Mouse (Mus musculus) stomach, embryonic 16.5 days (tissue): ENCODE measurements around the gene Slc25a30. TPM values are rescaled to one million over a fixed set of nuclear protein-coding genes. Genes with fewer than 3 reads are reported as not detected.
"Not testable (repeated sequence)": the region's sequence is repeated elsewhere in the genome, so short reads cannot be mapped to it uniquely, and the experiment has no call there.

Experiments used
- ATAC-seq: fragments of 200-750 bp; cut with Nextera tagmentation; 2 replicates; pipeline ENCODE4 v1.8.0; 2017; ENCODE audit warnings: moderate number of reproducible peaks, moderate TSS enrichment; ENCODE audit not compliant: insufficient read depth, low FRiP score
- H3K27ac ChIP-seq: fragments of 300-500 bp; sonication (generic); 2 replicates; pipeline ENCODE4 v1.5.1; 2014; ENCODE audit warnings: low read length
- H3K27me3 ChIP-seq: fragments of 300-500 bp; sonication (generic); 2 replicates; pipeline ENCODE4 v1.6.1; 2014; ENCODE audit warnings: low read length, control low read depth, mixed read lengths; ENCODE audit not compliant: control insufficient read depth, insufficient read depth
- H3K36me3 ChIP-seq: fragments of 300-500 bp; sonication (generic); 2 replicates; pipeline ENCODE4 v1.6.1; 2014; ENCODE audit warnings: low read length; ENCODE audit not compliant: control insufficient read depth, insufficient read depth
- H3K4me1 ChIP-seq: fragments of 300-500 bp; sonication (generic); 2 replicates; pipeline ENCODE4 v1.6.1; 2014; ENCODE audit warnings: low read length, control low read depth, mixed read lengths; ENCODE audit not compliant: control insufficient read depth, insufficient read depth
- H3K4me2 ChIP-seq: fragments of 300-500 bp; sonication (generic); 2 replicates; pipeline ENCODE4 v1.6.1; 2014; ENCODE audit warnings: low read depth, low read length, mixed read lengths
- H3K4me3 ChIP-seq: fragments of 300-500 bp; sonication (generic); replicated peaks from 2 replicates; pipeline ENCODE4 v1.5.1; 2014; ENCODE audit warnings: mild to moderate bottlenecking, low read length
- H3K9ac ChIP-seq: fragments of 300-500 bp; sonication (generic); 2 replicates; pipeline ENCODE4 v1.6.1; 2014; ENCODE audit warnings: low read length
- H3K9me3 ChIP-seq: fragments of 300-500 bp; sonication (generic); replicated peaks from 2 replicates; pipeline ENCODE4 v1.6.1; 2016; ENCODE audit warnings: low read length, control low read depth; ENCODE audit not compliant: control insufficient read depth
- WGBS: fragments of 180-500 bp; shearing (Covaris S2); extraction: QIAGEN DNeasy Blood & Tissue Kit; methylation state at CpG from one replicate; pipeline ENCODE4 v1.1.7; 2014; 5-methylcytosine and 5-hydroxymethylcytosine counted together
- polyA plus RNA-seq: library from polyadenylated mRNA; unstranded; fragments of >200 nt; fragmentation: Nextera tagmentation; extraction: Ambion mirVana; gene quantifications from 2 replicates; pipeline ENCODE4 v1.2.1, GENCODE M21; 2015

The Slc25a30 gene
- polyA plus RNA-seq, result 2.2 TPM in 2 replicates

DNA sequence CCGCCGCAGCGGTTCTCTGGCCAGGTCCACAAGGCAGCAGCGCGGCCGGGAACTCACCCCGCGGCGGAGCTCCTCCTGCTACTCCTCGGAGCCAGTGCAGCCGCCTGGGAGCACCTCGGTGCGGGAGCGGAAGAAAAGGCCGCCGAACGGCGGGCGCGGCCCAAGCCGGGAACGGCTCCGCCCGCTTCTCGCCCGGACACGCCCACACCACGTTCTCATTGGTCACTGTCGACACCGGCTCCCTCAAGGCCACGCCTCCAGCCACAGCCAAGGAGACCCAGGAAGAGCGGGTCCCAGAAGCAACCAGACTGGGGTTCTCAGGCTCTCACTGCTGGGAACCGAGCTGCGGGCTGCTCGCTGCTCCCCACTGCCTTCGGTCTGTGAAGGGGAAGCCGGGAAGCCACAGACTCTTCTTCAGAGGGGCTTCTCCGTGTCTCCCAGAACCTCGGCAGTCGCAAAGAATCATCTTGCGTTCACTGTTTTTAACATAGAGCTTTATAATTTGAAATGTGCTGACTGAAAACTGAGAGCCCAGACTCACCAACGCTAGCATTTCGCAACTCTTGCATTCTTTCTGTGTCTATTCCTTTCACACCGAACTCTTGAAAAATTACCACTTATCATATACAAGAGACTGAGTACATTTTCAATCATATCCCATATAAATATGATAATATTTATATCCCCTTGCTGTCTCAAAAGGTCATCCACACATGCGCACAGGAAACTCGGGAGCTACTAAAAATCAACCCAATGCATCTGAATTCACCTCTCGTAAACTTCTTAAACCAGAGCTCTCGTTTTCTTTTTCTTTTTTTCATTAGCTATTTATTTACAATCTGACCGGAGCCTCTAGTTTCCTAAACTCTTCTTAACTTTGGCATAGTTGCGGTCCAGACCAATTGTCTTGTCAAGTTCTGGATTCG lies at the start of gene Slc25a30:
TSS of gene Slc25a30 (minus strand) at position 170 of the 926 bp plus-strand sequence.
- peak within 1 kb of the TSS; percentile 74 for H3K9ac ChIP-seq
- peak within 1 kb of the TSS; percentile 55; the same call in 1 of the 2 replicates for H3K27ac ChIP-seq
- H3K4me1 ChIP-seq, result no peaks in the 10 kb centered on the region
- peak; percentile 100 for ATAC-seq
- peak within 1 kb of the TSS; percentile 60 for H3K4me3 ChIP-seq
- H3K9me3 ChIP-seq, result no peaks in the 10 kb centered on the region
- WGBS, result 5% methylated on average over 50 of the region's 51 CpGs
- no peaks in the 10 kb centered on the region for H3K36me3 ChIP-seq
- peaks cover 3% of the 10 kb centered on the region; the same call in 1 of the 2 replicates for H3K27me3 ChIP-seq
- H3K4me2 ChIP-seq, result peak within 1 kb of the TSS; percentile 77

DNA sequence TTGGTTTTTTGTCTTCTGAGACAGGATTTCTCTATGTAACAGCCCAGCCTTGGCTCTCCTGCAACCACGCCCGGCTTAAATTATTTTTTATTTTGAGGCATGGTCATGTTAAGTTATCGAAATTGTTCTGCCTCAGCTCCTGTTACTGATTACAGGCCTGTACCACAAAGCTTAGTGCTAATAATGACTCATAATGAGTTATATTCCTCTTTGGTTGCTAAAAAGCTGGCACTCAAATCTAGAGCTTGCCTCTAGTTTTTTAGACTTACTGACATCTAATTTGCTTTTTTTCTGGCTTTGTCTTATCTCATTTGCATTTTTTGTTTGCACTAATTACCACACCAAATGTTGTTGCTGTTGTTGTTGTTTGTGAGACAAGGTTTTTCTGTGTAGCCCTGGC lies 49.7 kb upstream of the Slc25a30 start:
- Histone ChIP-seq H3K4me2 (no peak overlapping the region), H3K9ac (no peak overlapping the region), H3K4me1 (peaks cover 22% of the 10 kb centered on the region; the same call in 1 of the 2 replicates), H3K9me3 (no peaks in the 10 kb centered on the region), H3K36me3 (no peaks in the 10 kb centered on the region), H3K27me3 (no peaks in the 10 kb centered on the region), H3K4me3 (no peak overlapping the region), H3K27ac (peak overlapping the region; percentile 48; the same call in 1 of the 2 replicates)
- WGBS, result 80% methylated on average over 3 of the region's 3 CpGs
- no peak for ATAC-seq

DNA sequence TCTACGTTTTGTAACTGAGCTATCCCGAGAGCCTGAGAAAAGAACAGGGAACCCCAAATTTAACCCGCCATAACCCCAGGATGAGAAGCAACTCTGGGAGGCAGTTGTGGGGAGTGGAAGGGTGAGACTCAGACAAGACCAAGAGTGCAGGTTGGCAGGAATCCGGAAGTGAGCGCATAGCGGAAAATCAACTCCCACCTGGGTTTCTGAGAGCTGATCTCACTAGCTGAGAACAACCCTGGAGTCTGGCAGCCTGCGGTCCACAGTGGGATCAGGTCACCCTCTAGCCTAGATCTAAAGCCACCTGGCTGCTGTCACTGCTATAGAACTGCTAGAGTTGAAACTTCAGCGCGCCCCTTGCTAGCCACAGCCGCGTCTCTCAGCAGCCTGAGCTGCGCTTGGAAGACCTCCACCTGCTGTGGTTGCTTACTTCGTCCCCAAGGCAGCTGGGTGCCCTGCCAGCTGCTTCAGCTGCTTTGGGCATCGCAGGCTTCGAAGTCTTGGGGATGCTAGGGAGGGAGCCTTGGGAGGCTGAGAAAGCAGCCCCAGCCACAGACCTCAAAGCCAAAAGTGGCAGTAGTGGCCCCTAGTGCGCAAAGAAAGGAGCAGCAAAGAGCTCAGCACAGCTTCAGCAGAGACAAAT lies 48.0 kb upstream of the Slc25a30 start:
- no peaks in the 10 kb centered on the region for H3K36me3 ChIP-seq
- WGBS, result 1% methylated on average over 16 of the region's 16 CpGs
- H3K9me3 ChIP-seq, result no peaks in the 10 kb centered on the region
- peak; percentile 61 for ATAC-seq
- H3K9ac ChIP-seq, result peak overlapping the region; percentile 80
- peak overlapping the region; percentile 99 for H3K27ac ChIP-seq
- no peaks in the 10 kb centered on the region for H3K27me3 ChIP-seq
- peak overlapping the region; percentile 60 for H3K4me3 ChIP-seq
- peak overlapping the region; percentile 97 for H3K4me2 ChIP-seq
- H3K4me1 ChIP-seq, result peaks cover 22% of the 10 kb centered on the region; the same call in 1 of the 2 replicates

DNA sequence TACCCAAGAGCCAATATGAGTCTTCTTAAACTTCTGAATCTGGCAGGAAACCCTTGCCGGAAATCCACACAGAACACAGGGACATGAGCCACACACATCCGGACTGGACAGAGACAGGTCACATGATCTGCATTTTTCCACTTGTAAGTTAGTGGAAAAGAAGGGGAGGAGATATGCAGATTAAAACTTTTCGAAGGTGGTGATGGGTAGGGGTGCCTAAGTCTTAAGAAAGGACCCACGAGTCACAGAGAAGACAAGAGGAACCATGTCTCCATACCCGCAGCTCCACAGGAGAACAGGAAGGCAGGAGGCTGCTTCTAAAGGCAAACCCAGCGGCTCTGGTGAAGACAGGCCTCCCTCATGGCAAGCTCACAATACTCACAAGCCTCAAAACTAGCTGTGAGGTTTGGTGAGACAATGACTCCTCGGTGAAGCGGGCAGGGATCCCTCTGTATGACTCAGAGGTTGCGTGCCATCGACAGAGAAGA lies 47.5 kb upstream of the Slc25a30 start:
- Histone ChIP-seq H3K4me2 (peak overlapping the region; percentile 97), H3K27me3 (no peaks in the 10 kb centered on the region), H3K4me1 (peaks cover 22% of the 10 kb centered on the region; the same call in 1 of the 2 replicates), H3K4me3 (peak overlapping the region; percentile 60), H3K9ac (peak overlapping the region; percentile 80), H3K36me3 (no peaks in the 10 kb centered on the region), H3K27ac (peak overlapping the region; percentile 99), H3K9me3 (no peaks in the 10 kb centered on the region)
- peak; percentile 92 for ATAC-seq
- WGBS, result under 1% methylated on average over 10 of the region's 10 CpGs

DNA sequence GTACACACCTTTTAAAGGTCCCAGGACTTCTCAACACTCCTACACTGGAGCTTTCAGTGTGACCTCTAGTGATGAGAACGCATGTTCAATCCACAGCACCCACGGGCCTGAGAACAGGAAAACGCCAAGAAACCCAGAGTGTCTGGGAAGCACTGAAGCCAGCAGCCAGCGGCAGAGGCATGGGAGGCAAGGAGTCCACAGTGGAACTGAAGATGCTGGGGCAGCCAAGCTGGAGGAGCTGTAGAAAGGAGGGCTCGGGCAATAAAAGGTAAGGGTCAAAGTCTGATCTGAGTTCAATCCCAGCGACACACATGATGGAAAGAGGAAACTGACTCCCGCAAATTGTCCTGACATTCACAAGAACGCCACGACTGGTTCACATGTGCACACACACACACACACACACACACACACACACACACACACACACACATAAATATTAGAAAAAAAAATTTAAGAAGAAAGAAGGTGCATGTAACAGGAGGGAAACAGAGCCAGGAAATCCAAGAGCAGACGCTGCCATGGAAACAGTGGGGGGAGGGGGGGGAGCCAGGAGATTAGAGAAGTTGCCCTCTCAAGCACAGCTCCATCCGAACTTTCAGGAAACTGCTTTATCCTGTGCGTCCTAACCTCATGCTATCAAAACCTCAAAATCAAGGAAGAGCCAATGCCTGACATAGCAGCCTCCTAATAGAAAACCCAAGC lies 46.9 kb upstream of the Slc25a30 start:
- Histone ChIP-seq H3K4me1 (peaks cover 27% of the 10 kb centered on the region; the same call in 1 of the 2 replicates), H3K9ac (peak overlapping the region; percentile 80), H3K9me3 (no peaks in the 10 kb centered on the region), H3K27ac (peak overlapping the region; percentile 99), H3K27me3 (no peaks in the 10 kb centered on the region), H3K4me3 (peak overlapping the region; percentile 60), H3K4me2 (peak overlapping the region; percentile 97), H3K36me3 (no peaks in the 10 kb centered on the region)
- 7% methylated on average over 12 of the region's 12 CpGs for WGBS
- ATAC-seq, result peak; percentile 36; the same call in 1 of the 2 replicates

DNA sequence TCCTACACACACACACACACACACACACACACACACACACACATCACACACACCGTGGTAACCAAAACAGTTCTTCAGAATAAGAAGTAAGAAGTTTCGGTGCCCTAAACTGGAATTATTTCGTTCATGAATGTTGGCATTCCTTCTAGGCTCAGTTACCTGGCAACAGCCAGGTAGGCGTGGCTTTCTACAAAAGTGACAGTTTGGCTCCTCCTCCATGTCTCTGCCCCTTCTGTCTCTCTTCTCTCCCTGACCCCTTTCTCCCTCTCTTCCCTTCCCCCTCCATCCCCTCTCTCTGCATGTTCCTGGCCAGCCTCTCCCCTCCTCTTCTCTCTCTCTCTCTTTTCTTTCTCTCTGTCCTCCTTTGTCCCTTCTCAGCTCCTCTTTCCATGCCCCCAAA lies 46.1 kb upstream of the Slc25a30 start:
- H3K27ac ChIP-seq, result peak overlapping the region; percentile 99
- H3K4me1 ChIP-seq, result peaks cover 26% of the 10 kb centered on the region; the same call in 1 of the 2 replicates
- 34% methylated on average over 4 of the region's 4 CpGs for WGBS
- peak overlapping the region; percentile 60; the same call in 1 of the 2 replicates for H3K4me3 ChIP-seq
- H3K4me2 ChIP-seq, result peak overlapping the region; percentile 97
- peak overlapping the region; percentile 70; the same call in 1 of the 2 replicates for H3K9ac ChIP-seq
- ATAC-seq, result no peak
- H3K27me3 ChIP-seq, result no peaks in the 10 kb centered on the region
- H3K9me3 ChIP-seq, result no peaks in the 10 kb centered on the region
- H3K36me3 ChIP-seq, result no peaks in the 10 kb centered on the region

DNA sequence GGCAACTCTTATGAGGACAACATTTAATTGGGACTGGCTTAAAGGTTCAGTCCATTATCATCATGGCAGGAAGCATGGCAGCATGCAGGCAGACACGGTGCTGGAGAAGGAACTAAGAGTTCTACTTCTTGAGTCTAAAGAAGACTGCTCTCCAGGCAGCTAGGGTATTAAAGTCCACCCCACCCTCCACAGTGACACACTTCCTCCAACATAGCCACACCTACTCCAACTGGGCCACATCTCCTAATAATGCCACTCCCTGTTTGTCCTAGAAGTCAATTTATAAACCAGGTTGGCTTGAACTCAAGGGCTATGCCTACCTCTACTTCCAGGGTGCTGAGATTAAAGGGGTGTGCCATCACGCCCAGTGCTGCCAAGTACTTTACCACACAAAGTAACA lies 45.2 kb upstream of the Slc25a30 start:
- ATAC-seq, result no peak
- H3K36me3 ChIP-seq, result no peaks in the 10 kb centered on the region
- no peak overlapping the region for H3K4me2 ChIP-seq
- no peaks in the 10 kb centered on the region for H3K9me3 ChIP-seq
- WGBS, result 72% methylated on average over 2 of the region's 2 CpGs
- H3K27ac ChIP-seq, result no peak overlapping the region
- H3K27me3 ChIP-seq, result no peaks in the 10 kb centered on the region
- H3K4me1 ChIP-seq, result peaks cover 27% of the 10 kb centered on the region; the same call in 1 of the 2 replicates
- no peak overlapping the region for H3K4me3 ChIP-seq
- H3K9ac ChIP-seq, result no peak overlapping the region

DNA sequence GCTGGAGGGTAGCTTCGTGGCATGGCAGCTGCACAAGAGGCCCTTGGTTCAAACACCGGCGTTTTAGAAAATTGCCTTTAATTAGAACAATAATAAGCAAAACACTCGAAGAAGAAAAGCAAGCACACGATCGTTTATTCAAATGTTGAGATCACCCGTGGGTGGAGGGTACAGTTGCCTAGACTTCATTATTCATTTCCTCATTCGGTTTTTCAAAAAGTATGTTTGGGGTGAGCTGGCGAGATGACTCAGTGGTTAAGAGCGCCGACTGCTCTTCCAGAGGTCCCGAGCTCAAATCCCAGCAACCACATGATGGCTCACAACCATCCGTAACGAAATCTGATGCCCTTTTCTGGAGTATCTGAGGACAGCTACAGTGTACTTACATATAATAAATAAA lies 43.0 kb upstream of the Slc25a30 start:
- H3K4me1 ChIP-seq, result peaks cover 14% of the 10 kb centered on the region; the same call in 1 of the 2 replicates
- 59% methylated on average over 14 of the region's 14 CpGs for WGBS
- H3K9ac ChIP-seq, ATAC-seq, H3K4me2 ChIP-seq, H3K27ac ChIP-seq, H3K9me3 ChIP-seq, H3K4me3 ChIP-seq, H3K27me3 ChIP-seq, H3K36me3 ChIP-seq: not testable (repeated sequence)
